Mouse (Mus musculus) fat pad, adult 2 months (tissue): ENCODE measurements around the gene Ubl3.

Experiments used
- DNase-seq: peaks from one replicate; pipeline ENCODE4 v3.0.0-alpha.2; 2011; ENCODE audit warnings: low read depth, low spot score; ENCODE audit errors: extremely low read depth

Ubl3 gene

DNA sequence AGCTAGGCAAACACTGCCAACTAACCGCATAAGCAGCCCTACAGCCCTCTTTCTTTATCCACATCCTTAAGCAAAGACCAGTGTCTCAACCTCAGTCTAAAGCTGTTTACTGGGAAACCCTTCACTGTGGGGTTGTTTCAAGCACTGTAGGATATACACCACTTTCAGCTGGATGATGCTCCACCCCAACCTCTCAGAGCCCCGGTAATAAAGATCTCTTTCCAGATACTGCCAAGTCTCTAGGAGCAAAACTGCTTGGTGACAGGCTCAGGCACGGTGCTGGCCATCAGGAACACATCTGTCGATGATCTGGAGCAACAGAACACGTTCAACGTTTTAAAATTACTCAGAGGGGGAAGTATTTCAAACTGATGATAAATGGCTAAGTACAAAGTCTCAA lies 25.0 kb downstream of the Ubl3 start:
- no peak for DNase-seq

DNA sequence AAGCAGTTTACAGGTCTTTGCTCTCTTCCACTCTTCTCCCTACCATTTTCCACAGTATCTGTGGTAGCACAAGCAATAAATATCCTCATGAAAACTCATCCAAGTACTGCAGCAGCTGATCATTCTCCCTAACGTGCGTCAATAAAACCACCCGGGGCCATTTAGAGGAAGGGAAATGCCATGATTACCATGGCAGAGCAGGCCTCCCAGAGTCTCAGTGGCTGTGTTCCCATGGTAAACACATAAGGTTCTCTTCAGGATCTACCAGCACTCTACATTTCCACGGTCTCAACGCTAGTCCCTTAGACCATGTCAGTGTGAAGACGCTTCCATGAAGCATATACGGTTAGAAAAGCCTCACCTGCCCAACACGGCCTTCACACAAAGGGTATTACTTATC lies 26.0 kb downstream of the Ubl3 start:
- DNase-seq, result no peak

DNA sequence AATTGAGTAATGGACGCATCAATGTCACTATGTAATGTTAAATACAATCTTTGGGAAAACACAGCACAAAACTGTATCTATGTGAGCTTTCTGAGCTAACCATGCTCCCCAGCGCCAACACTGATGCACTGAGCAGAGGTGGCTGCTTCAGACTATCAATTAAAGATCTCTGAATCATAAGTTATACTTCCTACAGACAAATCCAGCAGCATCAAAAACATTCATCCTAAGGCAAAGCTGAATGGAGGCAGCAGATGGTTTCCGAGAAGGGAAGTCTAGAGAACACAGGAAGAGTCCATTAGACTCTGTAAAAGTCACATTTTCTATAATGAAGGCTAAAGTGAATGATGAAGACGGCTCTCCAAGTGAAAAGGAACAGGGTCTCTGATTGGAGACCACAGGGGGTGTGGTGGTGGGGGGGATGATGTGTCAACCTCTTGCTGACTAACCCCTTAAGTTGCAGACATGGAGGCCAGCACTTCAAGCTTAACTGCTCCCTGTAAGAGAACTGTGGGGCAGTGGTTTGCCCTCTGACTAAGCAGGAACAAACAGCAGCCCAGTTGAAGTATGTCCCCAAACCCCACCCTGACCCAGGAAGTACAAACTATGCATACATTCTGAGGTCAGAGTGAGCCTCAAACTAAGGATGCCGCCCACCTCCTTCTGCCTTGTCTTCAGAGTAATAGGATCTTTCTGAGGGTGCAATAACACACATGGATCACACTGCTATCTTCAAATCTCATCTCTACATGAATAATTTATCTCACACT lies 29.2 kb downstream of the Ubl3 start:
- no peak for DNase-seq

DNA sequence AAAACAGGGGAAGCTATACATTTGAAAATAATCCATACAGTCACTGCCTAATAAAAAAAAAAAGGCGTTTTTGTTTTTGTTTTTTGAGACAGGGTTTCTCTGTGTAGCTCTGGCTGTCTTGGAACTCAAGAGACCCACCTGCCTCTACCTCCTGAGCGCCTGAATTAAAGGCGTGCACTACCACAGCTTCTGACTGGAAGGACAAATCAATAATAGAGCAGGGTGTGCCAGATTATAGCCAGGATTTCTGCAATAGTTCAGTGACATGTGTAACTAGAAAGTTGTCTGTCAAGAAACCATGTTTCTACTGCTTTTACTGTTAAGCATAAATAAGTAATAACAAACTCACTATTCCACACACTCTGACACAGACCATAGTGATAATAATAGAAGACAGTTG lies 30.2 kb downstream of the Ubl3 start:
- DNase-seq, result no peak

DNA sequence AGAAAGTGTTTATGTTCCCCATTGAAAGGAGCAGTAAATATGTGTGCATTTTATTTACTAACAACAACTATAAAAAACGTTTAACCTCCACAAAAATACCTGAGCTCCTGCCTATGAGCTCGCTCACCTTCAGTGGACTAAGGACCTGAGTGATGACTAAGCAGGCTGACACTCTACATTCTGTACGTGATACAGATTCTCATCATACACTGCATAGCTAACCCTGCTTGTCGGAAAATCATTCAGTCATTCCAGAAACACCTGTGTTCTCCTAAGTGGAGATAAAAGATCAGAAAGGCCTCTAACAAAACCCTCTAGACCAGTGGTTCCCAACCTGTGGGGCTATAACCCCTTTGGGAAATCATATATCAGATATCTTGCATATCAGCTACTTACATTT lies 35.1 kb downstream of the Ubl3 start:
- DNase-seq, result no peak

DNA sequence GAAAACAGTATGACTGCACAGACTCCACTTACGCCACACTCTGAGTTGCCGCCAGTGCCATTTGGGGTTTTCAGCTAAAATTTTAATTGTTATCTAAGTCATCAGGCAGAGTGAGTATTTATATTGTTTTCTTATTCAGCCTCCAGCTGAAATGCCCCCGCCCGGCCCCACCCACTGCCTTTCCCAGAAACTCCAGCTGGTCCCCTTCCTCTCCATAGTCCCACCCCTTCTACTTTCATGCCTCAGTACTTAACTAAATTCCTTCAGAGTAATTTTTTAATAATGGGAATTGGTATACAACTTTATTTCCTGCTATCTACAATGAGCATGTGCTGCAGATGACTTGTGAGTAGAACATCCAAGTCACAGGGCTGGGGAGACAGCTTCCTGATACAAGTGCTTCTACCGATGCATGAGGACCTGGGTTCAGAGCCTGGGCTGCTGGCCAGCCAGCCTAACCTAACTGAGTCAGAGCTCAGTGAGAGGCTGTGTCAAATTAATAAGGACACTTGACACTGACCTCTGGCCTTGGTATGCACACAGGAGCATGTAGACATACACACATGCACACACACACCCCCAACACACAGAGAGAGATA lies 40.4 kb downstream of the Ubl3 start:
- no peak for DNase-seq

DNA sequence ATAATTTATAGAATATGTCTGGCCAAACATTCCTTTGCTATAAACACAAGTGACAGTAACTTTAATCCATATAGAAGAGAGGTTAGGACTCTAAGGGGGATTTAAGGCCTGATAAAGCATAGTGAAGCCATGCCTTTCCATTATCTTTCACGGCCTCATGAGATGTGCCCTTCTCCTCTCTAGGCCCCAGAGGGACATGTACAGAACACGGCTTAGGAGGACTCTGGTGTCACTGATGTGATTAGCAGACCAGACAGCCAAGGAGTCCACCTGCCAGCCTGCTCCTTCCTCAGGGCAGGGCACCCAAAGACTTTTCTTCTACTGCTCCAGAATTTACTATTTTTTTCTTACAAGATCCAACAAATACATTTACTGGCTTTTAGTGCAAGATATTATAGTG lies 42.3 kb downstream of the Ubl3 start:
- no peak for DNase-seq

DNA sequence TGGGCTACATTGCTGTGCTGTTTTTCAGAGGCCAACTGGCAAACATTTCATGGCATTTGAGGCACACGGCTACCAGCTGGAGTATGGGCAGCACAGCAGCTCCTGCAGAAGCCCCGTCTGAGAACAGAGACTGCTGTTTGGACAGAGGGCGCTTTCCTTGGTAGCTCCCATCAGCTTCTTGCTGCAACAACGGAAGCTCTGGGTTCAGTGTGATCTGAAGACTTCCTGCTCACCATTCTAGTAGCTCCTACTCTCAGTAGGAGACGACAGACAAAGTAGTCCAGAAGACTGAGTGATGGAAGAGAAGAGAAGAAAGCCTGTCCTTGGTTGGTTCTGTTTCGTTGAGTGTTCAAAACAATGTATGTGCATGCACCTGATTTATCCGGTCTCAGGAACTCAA lies 42.9 kb downstream of the Ubl3 start:
- no peak for DNase-seq

DNA sequence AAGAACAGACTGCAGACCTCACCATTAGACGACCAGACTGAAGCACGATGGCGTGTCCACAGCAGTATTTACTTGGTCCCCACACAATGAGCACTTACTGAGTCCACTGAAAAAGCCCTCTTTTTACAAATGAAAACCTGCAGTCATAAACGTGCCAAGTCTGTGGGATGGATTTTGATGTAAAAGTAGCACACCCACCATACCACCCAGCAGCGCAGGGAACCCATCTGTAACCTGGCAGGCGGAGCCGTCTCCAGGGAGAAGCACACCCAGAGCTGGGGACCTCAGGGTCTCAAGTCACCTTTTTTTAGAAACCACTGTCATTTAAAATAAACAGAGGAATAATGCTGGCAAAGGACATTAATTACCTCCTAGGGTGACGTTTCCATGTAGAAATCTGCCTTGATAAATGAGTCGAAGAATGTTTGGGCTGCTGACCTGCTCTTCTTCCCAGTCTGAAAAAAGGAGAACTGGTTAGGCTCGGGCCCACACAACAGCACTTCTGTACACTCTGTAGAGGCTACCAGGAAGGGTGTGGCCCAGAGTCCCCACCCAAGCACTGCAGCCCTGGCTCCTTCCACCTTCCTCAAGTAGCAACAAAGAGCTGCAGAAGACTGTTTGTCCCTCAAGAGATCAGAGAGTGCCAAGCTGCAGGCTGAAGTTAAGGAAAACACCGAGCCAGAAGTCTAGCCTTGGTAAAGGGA lies 43.5 kb downstream of the Ubl3 start:
- DNase-seq, result no peak

DNA sequence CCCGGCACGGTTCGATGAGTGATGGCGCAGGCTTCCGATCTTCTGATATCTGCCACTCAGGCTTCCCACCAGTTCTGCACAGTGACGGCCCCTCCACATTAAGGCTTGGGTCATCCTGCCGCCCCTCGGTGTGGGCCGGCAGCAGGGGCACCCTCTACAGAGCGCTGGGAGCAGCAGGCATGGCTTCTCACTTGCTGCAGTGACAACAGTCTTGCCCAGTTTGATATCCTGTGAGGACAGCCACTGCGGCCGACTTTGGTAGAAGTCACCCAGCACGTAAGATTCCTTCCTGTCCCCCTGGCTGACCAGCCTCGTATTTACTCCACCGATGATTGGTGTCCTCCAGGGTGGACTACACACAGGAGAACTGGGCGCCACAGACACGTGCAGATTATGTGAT lies 47.2 kb downstream of the Ubl3 start:
- no peak for DNase-seq

DNA sequence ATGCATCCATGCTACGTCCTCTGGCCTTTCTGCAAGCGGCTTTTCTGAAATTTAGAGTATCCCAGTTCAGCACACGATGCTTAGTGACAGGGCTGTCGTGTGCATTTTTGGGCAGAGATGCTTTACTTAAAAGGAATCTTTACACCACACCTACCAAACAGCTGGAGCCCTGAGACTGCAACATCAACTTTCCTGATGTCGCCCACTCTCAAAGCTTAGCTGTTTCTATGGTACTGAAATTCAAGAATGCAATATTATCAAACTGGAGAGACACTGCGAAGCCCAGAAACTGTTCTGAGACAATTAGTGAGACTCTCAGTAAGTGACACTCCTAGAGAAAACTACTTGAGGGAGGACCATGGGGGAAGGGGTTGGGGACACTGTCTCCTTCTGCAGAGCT lies 50.4 kb downstream of the Ubl3 start:
- DNase-seq, result no peak

DNA sequence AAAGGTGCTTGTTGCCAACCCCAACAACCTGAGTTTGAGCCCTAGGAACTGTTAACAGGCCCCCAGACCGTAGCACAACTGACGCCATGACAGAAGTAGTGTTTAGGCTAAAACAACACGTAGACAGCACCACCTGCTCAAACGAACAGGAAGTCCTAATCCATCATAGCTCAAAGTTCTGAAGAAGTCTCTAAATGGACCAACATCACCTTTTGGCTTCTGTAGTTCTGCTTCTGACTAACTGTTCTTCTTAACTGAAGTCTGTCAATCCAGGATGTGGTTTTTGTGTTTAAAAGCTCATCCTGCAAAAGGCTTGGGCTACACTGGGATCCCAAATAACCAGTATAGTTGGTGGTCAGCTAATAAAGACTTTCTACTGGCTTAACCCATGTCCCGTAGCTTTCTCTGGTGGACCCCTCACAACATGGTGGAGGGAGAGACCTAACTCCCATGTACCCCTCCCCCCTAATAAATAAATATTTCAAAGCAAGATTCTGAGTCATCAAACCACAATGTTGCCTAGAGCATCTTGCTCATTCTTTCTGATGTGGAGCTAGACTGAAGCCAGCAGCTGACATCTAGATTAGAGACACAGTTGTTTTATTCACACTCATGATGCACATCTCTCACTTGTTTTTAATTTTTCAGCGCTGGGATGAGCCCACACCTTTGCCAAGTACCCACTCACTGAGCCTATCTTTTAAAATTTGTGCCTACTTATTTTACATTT lies 51.2 kb downstream of the Ubl3 start:
- DNase-seq, result no peak

DNA sequence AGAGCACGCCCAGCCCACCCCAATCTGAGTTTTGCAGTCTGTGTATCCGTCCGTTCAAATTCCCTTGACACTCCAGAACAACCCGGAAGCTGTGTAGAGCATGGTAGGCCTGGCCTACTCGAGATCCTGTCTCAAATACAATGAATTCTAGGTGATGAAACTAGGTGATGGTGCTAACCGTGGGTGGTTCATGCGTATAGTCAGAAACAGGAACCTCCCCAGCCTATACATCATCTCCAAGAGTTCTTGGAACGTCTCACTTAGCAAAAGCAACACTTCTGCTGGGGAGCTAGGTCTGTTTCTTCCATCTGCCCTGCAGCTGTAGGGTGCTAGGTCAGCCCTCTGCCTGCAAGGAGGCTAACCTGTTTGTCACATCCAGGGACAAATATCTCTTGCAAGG lies 52.1 kb downstream of the Ubl3 start:
- DNase-seq, result no peak

DNA sequence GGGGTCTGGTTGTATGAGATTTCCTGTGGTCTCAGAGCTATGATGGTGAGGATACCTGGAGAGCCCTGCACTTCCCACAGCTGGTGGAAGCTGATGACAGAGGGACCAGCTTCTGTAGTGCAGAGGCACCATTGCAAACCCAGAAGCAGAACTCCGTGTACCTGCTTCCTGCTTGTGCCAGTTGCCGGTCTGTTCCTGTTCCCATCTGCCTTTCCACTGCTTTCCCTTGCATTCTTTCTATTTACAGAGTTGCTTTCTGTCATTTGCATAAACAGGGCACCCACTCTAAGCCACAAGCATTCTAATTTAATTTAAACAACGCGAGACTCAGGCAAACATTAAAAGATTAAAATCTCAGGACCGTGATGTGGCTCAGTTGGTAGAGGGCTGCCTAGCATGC lies 53.0 kb downstream of the Ubl3 start:
- no peak for DNase-seq

DNA sequence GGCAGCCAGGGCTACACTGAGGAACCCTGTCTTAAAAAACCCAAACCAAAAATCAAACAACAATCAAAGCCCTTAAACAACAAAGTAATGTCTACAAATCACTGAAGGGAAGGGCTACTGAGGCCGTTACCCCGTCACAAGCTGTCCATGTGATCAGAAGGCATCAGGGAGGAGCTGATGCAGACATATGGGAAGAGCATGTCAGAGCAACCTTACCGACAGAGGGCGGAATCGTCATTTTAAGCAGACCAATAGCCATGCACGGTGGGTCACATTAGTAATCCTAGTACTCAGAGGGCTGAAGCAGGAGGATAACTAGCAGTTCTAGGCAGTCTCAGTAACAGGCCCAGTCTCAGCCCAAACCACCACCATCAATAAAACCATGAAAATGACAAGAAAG lies 56.6 kb downstream of the Ubl3 start:
- DNase-seq, result no peak

DNA sequence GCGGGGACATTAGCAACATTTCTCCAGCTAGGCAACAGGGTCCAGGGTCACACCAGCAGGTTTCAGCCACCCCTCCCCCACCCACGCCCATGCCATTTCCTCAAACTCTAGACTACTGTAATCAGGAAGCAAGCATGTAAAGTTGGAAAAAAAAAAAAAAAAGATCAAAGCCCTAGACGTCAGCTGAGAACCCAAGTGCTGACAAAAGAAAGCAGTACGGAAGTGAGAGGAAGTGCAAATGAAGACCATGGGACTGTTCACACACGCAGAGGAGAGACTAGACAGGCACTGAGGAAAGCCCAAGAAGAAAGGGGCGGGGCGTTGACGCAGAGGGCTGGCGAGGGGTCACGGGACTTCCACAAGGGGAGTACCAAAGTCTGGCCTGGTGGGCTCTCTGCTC lies 57.4 kb downstream of the Ubl3 start:
- DNase-seq, result no peak

DNA sequence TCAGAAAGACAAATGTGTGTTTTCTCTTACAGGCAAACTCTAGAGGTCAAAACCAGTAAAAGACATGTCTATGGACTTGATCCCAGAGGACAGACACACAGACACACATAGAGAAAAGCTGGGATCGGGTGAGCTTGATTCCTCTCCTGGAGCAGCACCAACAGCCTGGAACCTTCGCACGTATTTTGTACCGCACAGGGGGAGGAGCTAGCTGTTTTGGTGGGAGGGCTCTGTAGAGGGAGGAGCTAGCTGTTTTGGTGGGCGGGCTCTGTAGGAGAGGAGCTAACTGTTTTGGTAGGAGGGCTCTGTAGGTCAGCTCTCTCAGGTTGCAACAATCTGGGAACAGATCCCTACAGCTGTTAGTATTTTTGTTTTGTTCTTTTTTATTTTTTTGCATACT lies 58.3 kb downstream of the Ubl3 start:
- no peak for DNase-seq

DNA sequence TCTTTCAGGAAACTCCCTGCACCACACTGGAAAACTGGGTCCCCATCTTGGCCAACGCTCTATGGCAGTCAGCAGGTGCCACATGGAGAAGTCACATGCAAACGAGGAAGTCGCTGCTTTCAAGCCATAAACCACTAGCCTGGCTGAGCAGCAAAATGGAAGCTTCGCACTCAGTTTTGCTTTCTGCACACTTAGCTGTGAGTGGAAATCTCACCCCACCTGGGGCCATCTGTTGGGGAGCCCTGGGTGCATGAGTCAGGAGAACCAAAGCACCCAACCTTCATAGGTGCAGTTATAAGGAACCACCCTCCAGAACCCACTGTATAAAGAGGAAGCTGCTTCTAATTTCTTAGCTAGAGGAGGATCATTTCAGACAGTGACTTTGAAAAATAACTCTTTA lies 59.6 kb downstream of the Ubl3 start:
- DNase-seq, result no peak

DNA sequence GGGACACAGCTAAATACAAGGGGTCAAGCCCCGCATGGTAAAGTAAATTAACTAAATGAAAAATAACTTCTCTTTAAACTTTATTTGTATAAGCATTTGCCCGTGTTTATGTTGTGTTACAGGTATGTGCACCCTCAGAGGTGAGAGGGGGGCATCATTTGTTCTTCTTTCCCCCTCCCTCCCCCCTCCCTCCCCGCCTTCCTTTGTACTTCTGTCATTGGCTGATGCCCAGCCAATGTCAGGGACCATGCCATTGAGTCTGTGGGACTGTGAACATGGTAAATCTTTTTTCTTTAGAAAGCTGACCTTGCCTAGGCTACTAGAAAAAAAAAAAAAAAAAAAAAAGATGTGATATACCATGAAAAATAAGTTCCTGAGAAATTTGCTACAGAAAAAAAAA lies 62.2 kb downstream of the Ubl3 start:
- no peak for DNase-seq

DNA sequence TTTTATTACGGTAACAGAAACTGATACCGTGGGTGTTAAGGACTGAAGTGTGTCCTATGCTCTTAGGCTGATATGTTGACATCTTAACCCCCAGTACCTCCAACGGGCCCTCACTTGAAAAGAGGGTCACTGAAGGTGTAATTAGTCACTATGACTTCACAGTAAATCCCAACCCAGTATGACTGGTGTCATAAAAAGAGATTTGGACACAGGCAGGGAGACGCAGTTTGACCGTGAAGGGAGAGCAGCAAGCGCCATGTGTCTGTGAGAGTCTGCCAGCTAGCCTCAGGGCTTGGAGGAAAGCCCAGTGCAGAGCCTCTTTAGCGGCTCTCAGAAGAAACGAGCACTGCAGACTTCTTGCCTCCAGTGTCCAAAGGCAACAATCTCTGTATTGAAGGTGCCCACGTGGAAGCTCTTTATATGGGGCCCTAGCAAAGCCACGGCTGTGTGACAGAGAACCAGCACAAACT lies 62.8 kb downstream of the Ubl3 start:
- peak; percentile 59 for DNase-seq

DNA sequence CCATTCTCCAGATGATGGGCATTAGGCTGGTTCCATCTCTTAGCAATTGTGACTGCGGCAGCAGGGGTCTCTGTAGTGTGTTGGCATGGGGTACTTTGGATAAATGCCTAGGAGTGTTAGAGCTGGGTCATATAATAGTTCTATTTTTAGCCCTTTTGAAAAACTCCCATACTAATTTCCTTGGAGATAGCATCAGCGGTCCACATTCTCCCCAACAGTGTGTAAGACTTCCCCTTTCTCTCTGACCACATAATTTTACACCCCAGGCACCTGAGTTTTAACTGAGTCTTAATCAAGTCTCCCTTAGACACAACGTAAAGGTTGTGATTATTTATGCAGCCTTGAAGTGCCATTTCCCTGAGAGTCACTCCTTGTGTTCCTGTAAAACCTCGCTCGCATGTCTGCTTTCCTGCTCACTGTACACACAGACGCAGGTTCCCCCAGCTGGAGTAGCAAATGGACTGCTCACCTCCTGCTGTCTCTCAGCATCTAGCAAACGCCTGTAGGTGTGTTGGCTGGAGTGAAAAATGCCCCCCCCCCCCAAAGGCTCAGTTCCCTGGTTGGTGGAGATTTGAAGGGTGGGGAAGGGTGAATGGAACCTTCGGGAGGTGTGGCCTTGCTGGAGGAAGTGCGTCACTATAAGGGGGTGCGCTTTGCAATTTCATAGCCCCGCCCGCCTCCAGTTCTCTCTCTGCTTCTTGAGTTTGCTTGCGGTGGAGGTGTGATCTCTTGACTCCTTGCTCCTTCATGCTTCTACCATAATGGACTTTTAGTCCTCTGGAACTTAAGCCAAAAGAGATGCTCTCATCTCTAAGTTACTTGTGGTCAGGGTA lies 63.5 kb downstream of the Ubl3 start:
- DNase-seq, result no peak
